Mouse (Mus musculus) neural tube, embryonic 10.5 days (tissue): ENCODE data around the gene Rpa1.

Source experiments
- DNase-seq: peaks from one replicate; pipeline ENCODE4 v3.0.0-alpha.2; 2017; ENCODE audit warnings: low spot score; ENCODE audit errors: extremely low spot score

The Rpa1 gene

DNA sequence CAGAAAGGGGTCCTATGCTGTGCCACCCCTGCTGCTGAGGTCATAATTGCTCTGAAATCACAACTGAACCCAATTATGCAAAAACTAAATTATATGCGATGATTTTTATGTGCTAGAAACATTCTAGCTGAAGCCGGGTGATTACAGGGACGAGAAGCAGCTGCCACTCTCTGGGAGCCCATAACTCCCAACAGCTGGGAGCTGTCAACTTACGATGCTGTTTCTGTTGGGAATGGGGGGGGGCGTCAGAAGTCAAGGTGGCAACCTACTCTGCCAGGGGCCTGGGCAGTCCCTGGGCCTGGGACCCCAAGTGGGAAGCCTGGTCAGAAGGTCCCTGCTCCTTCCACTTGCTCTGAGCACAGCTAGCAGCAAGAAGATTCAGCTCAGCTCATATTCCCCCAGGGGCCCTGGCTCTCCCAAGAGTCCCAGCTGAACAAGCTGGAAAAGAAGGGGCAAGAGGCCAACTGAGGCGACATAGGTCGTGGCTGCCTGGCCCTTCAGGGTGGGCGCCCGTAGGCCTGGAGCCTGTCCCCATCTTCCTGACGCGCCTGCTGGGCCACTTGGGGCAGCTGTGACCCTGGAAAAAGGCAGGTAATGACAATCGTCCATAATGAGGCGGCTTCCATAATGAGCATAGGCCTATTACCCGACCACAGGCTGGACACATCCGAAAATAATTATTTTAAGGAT is 84.7 kb downstream of the Rpa1 start:
- no peak for DNase-seq

GRCm38 (mm10) chr11:75262791-75263190 is 85.3 kb downstream of the Rpa1 start:
- DNase-seq = no peak

DNA sequence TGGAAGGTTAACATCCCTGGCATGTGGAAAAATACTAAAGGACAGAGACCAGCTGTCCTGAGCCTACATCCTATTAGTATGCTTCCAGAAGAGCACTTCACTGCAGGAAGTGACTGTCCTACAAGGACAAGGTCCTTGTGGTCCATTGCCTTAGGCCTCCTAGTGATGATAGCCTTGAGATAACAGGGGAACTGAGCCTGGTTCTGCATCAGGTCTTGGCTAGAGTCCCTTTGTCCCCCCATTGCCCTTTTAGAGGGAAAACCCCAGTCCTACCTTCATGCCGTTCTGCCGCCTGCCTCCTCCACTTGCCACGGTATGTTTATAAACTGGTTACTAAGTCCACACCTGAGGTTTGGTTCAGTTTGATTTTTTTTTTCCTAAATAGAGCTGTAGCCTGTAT is 85.9 kb downstream of the Rpa1 start:
- no peak for DNase-seq

- DNase-seq = no peak
These were observed 86.4 kb downstream of the Rpa1 start for GRCm38 (mm10) chr11:75261730-75262129.

DNA sequence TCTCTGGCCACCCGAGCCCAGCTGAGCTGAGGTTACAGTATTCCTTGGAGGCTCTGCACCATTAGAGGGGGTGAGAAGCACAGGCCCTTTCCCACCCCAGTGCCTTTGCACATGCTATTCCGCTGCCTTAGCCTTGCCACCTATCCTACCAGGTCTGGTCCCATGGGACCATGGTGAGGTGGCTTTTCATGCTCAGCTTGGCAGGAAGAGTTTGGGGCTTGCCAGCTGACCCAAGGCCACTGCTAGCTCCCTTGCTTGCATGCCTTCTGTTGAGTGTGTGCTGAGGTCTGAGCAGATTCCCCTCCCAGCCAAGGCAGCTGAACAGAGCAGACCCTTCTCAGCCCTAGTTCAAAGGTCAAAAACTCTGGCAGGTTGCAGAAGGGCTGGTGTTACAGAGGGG is 87.1 kb downstream of the Rpa1 start:
- no peak for DNase-seq

DNA sequence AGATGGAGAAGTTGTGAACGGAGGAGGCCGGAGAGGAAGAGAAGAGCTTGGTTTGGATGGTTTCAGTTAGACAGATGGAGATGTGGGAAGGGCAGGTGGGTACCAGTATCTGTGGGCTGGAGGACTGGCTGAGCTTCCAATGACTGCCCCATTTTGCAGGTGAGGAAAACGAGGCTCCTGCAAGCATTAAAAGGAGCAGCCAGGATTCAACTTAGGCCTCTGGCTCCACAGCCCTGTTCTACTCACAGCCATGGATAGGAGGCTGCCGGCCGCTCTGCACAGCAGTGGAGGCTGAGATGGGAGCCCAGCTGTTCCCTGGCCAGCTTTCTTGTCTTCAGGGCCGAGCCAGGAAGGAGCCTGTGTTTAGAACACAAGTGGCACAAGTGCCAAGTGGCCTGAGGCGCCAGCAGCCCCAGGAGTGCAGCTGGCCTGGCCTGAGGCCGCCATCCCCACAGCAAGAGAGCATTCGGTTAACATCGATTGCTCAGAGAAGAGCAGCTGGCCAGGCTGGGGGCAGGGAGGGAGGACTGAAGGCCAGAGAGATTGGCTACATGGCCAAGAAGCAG is 88.0 kb downstream of the Rpa1 start:
- no peak for DNase-seq

DNA sequence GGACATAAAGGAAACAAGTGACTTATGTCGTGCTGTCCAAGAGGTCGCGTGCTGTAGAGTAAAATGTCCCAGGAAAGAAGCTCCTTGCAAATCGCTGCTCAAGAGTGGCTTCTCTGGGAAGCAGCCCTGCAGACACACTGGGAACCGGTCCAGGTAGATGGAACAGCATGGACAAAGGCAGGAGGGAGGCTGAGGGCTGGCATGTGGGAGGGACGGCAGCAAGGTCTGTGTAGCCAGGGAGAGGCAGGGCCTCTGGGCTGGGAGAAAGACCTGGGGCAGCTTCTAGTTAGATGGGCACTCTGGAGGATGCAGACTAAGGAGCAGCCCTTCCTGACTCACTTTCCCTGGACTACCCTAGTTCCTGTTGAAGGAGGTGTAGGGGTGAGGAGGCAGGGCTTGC is 88.7 kb downstream of the Rpa1 start:
- no peak for DNase-seq

DNA sequence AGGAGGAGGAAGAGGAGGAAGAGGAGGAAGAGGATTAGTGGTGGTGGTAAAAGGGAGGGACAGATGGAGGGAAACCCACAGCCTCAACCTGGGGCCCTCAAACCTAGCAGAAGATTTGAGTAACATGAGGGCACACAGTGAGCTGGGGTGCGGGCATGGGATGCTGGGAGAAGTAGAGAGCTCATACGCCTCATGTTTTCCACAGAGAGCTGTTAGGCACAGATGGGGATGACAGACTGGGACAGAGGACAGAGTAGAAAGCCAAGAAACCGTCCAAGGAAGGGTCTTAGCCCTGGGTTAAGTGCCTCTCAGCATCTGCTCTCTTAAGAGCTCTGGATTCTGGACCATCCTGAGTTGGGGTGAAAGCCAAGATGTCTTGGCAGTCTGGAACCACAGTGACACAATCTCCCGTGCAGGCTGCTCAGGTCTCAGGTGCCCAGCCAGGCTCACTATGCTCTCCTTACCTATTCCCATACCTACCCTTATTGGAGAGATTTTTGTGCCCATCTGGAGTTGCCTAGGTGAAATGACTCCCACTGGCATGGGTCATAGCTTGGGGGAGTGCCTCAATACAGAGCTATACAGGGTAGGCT is 91.0 kb downstream of the Rpa1 start:
- no peak for DNase-seq

DNA sequence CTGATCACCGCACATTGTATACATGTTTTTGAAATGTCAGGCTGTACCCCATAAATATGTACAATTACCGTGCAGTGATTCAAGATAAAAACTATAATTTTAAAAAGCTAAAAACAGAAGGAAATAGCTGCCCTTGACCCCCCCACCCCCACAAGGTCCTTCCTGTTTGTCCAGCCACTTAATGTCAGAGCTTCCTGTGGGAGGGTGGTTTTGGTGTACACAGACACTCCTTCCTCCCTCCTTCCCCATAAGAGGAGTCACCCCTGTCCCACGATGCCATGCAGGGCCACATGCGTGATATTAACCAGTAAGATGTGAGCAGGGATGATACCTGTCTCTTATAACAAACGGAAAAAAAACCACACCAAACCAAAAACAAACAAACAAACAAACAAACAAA is 92.8 kb downstream of the Rpa1 start:
- DNase-seq = no peak

DNA sequence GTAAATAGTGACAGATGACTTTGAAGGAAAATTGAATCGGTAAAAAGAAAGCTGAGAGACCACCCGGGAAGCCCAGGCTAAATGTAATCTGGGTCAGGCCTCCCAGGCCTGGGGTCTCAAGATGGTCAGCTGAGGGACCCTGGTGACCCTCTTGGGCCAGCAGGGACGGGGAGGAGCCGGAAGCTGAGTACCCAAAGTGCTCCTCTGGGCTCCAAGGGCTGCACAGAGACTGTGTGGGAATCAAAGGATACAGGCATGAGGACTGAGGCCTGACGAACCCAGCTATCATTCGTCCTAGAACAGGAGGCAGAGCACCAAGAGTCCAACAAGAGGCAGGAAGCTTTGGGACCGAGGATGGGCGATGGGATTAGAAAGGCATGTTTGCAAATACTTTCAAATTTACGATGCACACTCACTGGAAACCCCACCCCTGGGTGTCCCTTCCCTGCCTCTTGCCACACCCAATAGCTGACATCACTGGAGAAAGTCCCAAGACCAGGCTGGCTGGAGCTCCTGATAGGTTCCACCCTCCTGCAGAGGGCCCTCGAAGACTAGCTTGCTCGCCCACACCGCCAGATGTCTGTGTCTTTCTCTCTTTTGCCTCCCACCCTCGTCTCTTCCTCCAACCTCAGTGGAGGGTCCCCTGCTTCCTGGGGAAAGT is 93.7 kb downstream of the Rpa1 start:
- DNase-seq = no peak

- DNase-seq = no peak
These were observed 96.5 kb downstream of the Rpa1 start for GRCm38 (mm10) chr11:75251557-75252070.

DNA sequence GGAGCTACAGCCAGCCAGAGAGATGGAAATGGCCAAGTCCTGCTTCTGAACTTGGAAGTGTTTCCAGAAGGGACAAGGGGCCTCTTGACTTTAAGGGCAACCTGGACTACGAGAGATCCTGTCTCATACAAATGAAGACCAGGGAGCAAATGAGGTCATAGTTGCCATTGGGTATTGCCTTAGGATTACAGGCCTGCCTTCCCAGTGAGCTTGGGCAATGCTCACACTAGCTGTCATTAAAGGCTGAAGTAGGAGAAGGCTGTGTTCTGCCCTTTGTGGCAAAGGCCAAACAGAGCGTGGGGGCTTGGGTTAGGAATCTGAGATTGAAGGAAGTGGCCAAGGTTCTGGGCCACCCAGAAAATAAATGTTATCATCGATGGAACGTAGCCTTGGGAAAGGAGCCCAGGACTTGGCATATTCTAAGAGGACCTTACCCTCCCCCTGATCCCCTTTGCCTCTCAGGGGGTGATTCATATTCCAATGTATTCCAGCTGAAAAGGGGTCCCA is 97.1 kb downstream of the Rpa1 start:
- no peak for DNase-seq

GRCm38 (mm10) chr11:75249588-75249987 is 98.5 kb downstream of the Rpa1 start:
- no peak for DNase-seq
